Mouse (Mus musculus) v-Abl transformed pro-B cells (cell line): ENCODE measurements at regions not wholly inside any gene's neighbourhood (a gene's known extent, or its start where the extent isn't known, plus 50 kb on each side); places are given as distances from the start of the nearest gene placed in this dataset.
"Not testable (repeated sequence)": the region's sequence is repeated elsewhere in the genome, so short reads cannot be mapped to it uniquely, and the experiment has no call there.

Experiments
- in situ Hi-C, 2 experiments: fragments of 400-800 bp; cut with MboI; formaldehyde crosslinking; loops; one replicate each; pipeline ENCODE4 v1.15.1; 2025; ENCODE audit not compliant: unreplicated experiment in 2 of 2

DNA sequence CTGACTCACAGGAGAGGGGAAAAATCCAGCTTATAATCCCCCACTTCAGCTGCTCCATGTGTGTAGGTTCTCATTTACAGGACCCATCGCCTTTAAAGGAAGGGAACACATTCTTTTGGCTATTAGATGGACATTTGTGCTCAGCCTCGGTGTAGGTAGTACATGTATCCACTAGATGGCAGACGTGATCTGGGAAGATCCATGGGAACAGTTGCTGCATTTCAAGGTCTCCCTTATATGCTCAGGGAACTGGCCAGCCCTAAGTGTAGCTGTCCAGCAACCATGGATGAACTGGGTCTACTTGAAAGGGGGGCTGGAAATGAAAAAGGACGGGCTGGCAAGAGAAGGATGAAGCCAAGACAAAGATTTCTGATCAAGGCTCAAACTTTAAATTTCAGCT, 124.0 kb downstream of the Akain1 start:
- in situ Hi-C loops, result loop anchor here in 1 of 2 experiments (25.0 kb wide), 1 partner anchor 1124 kb away; no protein-coding TSS in a partner anchor

DNA sequence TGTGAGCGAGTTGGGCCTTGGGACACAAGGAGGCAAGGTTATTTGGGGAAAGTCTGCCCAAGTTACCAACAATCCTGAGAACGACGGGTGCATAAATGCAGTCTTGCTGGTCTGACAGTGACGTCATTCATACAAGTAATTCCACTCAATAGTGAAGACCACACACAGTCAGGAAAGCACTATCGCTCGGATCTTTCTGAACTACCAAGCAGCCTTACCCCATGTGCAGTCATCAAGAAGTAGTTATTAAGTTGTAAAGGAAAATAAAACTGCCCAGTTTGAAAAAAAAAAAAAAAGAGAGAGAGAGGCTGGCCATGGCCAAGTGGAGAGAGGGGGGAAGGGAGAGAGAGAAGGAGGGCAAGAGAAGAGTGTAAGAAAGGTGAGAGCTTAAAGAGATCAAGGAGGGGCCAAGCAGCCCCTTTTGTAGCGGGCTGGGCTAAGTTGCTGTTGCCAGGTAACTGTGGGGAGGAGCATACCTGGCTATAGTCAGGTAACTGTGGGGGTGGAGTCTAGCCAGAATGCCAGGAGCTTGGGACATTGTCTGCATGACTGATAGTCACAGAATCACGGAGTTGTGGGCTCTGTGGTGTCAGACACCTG, 132.0 kb downstream of the Akain1 start:
- in situ Hi-C loops, result loop anchor here in 1 of 2 experiments (25.0 kb wide), 1 partner anchor 1116 kb away; no protein-coding TSS in a partner anchor

DNA sequence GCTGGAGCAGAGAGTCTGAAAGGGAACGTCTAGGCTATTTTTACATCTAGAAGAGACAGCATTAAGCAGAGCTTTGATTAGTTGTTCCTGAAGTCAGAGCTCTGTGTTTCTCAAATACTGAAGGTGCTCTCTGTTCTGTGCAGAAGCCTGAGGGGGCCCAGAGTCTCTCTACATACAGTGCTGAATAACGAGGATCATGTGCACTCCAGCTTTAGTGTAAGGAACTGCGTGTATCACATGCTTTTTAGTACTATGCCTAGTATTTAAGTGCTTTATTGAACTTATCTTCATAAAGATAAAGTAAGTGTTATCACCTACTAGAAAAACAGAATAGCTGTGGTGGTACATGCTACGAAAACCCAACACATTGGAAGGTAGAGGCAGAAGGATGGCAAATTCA, 151.4 kb downstream of the Akain1 start:
- in situ Hi-C loops, result no loop called here

DNA sequence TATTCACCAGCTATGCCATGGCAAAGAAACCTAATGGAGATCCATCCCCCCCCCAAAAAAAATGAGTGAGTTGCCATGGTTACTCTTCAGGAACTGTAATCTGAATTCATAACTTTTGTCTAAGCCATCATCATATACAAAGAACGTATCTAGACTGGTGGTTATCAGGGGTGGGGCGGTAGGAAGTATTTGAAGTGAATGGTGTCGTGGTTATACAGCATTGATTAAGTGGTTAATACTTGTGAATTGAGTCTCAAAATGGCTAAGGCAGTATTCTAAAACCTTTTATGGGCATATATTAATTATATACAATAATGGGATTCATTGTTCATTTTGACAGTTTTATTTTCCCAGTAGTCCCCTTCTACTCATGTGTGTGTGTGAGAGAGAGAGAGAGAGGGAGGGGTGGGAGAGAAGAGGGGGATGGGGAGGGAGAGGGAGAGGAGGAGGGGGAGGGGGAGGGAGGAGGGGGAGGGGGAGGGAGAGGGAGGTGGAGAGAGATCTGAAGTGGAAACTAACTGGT, 158.7 kb downstream of the Akain1 start:
- in situ Hi-C loops, result no loop called here

DNA sequence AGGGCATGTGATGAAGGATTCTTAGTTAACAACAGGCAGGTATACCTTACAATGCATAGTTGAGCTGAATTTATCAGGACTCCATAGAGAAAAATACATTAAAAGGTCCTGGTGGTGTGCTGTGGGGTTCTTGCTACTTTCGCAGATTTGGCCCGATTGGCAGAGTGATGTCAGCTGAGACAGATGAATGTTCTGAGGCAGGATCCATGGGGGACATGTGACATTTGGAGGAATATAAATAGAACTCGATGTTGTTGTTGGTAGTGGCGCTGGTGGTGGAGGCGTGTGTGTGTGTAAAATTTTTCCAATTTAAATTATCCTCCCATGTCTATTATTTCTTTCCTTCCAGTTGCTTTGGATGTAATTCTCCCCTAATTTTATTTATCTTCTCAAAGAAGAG, 159.3 kb downstream of the Akain1 start:
- in situ Hi-C loops, result no loop called here

DNA sequence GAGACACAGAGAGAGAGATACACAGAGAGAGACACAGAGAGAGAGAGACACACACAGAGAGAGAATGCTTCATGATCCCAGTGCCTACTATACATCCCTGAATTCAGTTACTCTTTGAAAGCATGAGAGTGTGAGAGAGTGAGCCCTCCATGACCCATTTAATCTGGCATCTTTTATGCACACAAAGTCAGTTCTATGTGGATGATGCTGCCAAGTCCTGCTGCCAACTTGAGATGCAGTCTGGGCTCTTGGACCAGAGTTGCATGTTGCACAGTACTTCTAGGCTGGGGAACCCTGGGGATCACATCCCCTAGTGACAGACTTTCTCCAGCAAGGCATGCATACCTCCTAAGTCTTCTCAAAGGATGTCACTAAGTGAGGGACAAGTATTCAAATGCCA, 164.5 kb downstream of the Akain1 start:
- in situ Hi-C loops, result no loop called here

DNA sequence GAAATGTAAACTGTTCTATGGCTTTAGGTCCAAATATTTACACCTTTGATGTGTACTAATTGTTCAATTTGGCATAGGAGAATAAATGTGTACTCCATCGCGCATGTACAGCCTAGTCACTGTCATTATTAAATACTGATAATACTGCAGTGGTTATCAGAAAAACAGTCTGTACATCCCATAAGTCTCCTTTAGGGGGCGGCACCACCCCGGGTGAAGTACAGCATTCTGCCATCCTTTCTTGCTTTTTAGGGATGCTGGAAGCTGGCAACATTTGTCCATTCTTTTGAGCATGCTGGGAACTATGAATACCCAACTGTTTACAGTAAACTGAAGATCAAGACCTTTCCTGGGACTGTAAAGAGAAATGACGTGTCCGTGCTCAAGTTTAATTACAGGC, 165.6 kb downstream of the Akain1 start:
- in situ Hi-C loops, result no loop called here

DNA sequence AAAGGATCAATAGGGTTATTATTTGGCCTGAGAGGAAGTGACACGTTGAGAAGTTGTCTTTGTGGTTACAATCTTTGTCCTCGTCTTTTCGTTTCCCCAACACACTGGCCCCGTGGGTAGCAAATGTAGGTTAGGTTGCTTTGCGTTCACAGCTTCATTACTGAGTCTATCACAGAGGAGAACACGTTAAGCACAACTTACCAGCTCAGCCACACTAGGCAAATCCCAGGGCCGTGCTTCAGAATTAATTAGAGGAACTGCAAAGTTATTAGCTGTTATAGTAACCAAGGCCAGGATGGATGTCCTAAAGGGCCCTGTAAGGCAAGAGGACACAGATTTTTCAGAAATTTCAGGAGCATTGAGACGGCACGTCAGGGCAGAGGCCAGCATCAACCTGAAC, 166.3 kb downstream of the Akain1 start:
- in situ Hi-C loops, result no loop called here

DNA sequence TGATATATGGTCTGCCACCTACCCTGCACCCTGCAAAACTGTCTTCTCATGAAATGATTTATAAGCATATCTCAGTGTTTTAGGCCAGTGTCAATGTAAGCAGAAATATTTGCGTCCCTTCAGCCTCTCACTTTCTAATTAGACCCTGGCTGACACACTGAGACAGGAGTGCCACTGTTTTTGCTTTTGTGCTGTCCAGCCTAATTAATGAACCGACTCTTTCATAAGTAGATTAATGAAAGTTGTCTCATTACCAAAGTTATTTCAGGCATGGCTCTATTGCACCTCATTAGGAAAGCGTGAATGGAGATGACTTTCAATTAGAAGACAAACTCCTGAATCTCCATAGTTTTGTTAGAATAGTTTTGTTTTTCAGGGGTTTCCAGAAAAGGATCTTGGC, 192.3 kb downstream of the Akain1 start:
- in situ Hi-C loops, result no loop called here

DNA sequence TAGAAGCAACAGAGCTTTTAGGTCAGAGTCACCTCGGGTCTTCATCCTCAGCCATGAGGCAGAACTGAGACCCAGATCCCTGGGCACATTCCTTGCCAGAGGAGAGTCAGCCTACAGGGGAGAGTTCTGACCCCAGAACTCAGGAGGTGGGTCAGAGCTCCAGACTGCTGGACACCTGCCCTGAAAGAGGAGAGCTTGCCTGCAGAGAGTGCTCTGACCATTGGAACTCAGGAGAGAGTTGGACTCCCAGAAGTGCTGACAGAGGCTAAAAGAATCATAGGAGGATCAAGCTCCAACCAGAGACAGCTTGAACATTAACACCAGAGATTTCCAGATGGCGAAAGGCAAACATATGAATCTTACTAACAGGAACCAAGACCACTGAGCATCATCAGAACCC, 211.4 kb downstream of the Akain1 start:
- in situ Hi-C loops, result not testable (repeated sequence)

DNA sequence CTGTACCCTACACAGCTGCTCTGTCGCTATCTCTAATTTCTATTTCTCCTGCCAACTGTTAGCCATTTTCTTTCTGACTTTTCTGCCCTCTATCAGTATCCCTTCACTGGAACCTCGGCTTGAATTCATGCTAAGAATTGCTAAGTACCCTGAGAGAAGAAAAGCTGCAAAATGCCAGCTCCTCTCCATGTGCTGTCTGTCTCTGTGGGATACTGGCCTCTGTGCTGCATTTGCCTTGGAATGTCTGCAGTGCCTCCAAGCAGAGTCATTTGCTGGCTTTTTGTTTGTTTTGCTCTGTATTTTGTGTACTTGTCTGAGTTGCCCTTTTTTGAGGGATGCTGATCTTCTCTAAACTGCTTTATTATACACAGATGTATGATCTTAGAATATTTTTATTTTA, 215.5 kb downstream of the Akain1 start:
- in situ Hi-C loops, result no loop called here

DNA sequence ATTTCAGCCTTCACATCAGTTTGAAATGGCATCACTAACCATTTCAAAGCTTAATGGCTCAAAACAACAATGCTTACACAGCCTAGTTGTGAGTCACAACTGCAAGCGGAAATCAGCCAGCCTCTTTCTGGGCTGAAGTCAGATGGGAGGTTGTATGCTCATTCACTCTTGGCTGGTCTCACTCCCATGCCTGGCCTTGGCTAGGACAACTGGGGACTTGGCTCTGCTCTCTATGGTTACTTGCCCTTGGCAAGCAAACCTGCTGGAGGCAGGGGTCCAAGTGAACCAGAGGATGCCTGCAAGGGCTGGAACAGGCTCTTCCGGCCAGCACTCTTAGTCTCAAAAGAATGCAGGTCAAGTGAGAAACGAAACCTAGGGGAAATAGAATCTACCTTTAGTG, 233.4 kb downstream of the Akain1 start:
- in situ Hi-C loops, result no loop called here

DNA sequence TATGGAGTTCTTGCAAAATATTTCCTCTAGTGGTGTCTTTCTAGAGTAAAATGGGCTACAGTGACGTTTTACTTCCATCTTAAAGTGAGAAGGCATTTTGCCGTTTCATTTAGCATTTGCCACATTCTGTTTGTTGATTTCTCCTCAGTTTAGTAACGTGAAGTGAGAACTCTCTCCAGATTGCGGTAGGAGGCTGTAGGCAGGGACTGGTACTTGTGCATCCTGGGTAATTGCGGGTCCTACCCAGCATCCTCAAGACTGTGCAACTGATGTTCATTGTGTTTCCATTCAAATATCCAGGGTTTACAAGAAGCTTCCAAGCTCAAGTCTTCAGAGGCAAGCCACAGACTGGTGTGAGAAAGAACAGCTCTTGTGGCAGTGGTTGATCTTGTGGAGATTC, 244.0 kb downstream of the Akain1 start:
- in situ Hi-C loops, result no loop called here

DNA sequence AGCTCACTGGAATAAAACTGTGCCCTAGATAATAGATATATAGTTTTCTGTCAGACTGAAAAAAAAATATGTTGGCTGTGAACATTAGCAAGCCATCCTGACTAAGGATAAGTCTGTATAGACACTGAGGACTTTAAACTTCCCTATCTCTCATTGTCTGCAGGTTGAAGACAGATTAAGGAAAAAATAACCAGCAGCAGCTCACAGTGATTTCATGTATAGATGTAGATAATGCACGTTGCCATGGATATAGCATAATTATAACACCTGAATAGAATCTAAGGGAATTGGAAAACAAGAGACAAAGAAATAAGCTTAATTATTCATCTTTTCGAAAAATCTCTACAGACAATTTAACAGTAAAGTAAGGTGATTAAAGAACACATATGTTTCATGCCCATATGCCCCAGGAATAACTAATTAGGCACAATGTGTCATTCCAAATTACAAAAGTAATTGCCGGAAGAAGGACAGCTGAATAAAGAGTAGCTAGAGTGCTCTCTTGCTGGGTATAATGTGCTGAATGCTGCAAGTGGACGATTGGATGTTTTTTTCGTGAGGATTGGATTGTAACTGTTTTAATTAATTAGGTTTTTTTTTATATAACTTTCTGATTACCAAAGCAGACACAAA, 246.6 kb downstream of the Akain1 start:
- in situ Hi-C loops, result no loop called here

DNA sequence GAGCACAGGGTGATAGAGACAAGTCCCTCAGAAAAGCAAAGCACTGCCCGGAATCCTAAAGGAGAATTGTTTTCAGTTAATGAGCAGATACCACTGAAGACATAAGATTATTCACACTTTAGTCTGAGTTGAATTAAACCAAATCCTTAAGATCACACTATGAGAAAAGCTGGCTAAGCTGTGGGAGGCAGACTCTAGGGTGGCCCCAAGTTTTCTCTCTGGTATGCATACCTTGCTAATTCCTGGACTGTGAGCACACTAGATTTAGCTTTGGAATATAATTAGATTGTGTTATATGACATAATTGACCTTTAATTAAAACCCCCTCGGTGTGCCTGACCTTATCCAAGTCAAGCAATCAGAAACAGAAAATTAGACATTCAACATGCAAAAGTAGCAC, 247.3 kb downstream of the Akain1 start:
- in situ Hi-C loops, result no loop called here

DNA sequence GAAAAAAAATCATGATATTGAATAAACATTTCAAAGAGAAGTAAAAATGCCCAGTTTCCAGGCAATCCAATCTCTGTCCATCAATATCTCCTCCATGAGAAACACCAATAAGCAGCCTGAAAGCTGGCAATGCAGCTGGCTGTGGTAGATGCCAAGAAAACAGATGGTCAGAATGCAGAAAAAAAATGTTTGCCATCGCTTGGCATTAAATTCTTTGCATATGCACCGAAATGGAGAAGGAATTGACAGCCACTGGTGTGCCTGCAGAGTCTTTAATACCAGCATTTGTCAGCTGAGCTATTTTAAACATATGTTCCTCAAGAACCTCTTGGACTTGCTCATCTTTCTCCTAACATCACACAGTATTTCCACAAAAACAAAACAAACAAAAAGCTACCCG, 256.2 kb downstream of the Akain1 start:
- in situ Hi-C loops, result no loop called here

DNA sequence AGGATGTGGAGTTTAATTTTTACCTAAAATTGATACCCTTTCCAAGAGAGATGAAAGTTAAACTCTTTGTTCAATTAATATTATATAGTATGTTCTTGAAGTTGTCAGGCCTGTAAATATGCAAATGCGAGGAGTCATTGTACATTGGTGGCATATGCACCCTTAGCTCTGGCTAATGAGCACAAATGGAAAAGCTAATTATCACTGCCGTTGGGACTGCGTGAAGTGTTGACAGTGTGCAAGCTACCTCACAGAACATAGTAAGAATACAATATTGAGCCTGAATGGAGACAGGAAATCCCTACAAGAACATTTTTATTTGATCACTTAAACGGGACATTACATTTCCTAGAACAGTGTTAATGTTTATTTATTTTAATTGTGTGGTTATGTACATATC, 241.5 kb upstream of the Dlgap1 start:
- in situ Hi-C loops, result no loop called here

DNA sequence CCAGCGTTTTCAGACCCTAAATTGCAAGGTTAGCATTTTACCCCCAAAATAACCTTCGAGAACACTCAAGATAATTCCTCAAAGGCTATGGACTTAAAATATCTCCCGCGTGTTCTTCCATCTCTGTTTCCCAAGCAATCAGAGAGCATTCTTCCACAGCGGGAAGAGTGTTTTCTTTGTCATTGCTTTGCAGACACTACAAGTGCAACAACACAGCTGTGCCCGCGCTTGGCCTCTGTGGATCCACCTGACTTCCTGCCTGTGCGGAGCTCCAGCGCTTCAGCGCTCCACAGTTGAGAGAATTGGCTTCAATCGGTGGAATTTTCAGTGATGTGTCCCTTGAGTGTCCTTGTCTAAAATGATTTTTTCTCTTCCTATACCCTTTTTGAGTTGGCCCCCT, 235.9 kb upstream of the Dlgap1 start:
- in situ Hi-C loops, result no loop called here

DNA sequence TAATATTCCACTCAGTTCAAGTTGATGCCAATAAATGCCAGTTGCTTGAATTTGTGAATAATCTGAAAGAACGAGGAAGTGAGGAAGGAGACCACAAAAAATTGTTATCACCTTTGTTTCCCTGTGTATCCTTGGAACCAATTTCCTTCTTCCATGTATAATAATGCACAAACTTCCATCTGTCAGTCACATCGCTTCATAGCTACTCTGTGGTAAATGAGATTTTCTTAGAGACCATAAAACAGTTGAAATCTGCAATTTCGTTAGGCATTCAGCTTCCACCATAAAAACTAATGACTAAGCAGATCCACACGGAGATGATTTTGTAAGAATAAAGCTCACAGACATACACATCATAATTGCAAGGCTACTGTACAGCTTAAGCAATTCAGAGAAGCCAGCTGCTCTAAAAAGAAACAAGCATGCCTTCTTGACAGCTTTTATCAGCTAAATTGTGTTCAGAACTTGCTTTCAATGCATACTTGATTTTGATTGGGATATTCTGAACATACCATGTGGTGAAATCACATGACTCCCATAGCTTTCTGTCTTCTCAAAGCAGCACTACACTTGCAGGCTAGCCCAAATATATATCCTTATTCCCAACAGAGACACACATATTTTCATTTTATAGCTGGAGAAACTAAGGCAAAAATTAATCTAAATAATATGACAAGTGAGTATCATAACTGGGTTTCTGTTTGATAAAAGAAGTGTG, 232.3 kb upstream of the Dlgap1 start:
- in situ Hi-C loops, result no loop called here

DNA sequence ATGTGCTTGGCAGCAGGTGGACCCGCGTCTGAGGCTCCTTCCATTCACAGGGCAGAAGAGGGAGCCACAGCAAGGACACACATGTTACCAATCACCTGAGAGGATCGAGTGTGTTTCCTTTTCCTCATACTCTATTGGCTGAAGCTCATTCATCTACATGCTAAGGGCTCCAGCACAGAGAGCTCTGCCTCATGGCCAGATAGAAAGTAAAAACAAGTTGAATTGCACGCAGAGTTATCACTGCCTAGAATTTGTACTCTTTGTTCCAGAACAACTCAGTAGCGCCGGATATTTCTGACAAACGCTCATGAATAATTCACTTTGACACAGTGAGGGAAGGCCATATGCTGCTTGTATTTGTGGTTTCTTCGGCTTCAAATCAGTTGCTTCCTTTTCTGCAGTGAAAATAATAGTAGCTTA, 199.9 kb upstream of the Dlgap1 start:
- in situ Hi-C loops, result no loop called here

DNA sequence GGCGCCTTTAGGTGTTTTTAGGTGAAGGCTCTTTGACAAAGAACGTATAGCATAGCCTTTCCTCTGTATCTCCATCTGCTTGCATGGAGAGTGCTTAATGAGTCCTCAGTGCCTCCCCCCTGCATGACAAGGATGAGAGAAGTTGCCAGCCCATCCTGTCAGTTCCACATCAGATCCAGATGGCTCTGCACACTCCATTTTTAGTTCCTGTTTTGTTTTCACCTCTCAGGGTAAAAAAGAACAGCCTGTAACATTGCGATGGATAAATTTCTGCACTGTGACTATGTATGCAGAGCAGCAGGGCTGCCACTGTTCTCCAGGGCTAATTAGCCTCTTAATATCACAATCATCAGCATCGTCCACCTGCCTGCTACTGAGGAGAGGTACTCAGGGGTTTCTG, 198.8 kb upstream of the Dlgap1 start:
- in situ Hi-C loops, result no loop called here

DNA sequence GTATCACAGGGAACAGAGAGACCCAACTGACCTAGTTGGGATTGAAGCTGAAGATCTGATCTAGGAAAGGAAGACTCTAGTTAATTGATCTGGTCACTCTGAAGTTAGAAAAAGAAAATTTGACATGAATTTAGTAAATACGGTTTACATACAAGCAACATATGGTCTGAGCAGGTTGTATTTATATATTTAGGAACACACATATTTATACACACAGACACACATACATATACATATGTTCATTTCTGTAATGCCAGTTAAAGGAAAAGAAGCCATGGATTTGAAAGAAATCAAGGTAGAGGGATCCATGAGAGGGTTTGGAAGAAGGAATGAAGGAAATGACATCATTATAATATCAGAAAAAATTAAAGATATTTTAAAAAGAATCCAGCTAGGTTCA, 187.7 kb upstream of the Dlgap1 start:
- in situ Hi-C loops, result no loop called here
